Mouse (Mus musculus): Measurements from ENCODE around the gene Csnk2a2. TPM values are rescaled to one million over a fixed set of nuclear protein-coding genes. Genes with fewer than 3 reads are reported as not detected.

The Csnk2a2 gene
- polyA plus RNA-seq, 1 experiment from 2014 or later: 16.7 TPM

- H3K4me3 ChIP-seq (ENCODE audit: control insufficient read depth in 1 of 2, insufficient read depth in 1 of 2, low read depth in 1 of 2, low read length in 2 of 2): no peak overlapping the region
- H3K4me2 ChIP-seq (ENCODE audit: low read length): no peak overlapping the region
- no peak; the same call in 1 of the 2 replicates for ATAC-seq (ENCODE audit: insufficient number of reproducible peaks, insufficient read depth, low FRiP score, low read depth)
- peaks cover 9% of the 10 kb centered on the region in 2 experiments for H3K4me1 ChIP-seq (ENCODE audit: control insufficient read depth in 2 of 2, insufficient read depth in 2 of 2, low read length in 2 of 2)
- H3K9ac ChIP-seq (ENCODE audit: low read length): no peak overlapping the region
- WGBS: 34% methylated on average over 10 of the region's 10 CpGs
- no peaks in the 10 kb centered on the region for H3K36me3 ChIP-seq (ENCODE audit: control insufficient read depth, insufficient read depth, low read length)
- no peaks in the 10 kb centered on the region for H3K9me3 ChIP-seq (ENCODE audit: control insufficient read depth, low read length)
- no peaks in the 10 kb centered on the region for H3K27me3 ChIP-seq (ENCODE audit: control insufficient read depth, insufficient read depth, low read length)
- peak overlapping the region; percentile 10 to 12; a peak in 3 of 4 replicates for H3K27ac ChIP-seq (replicated peaks in 1 of 2; ENCODE audit: control insufficient read depth in 1 of 2, insufficient read depth in 1 of 2, low read depth in 2 of 2, low read length in 2 of 2)
Observed at GRCm38 (mm10) chr8:95411309-95411972, 78.4 kb downstream of the Csnk2a2 start.

DNA sequence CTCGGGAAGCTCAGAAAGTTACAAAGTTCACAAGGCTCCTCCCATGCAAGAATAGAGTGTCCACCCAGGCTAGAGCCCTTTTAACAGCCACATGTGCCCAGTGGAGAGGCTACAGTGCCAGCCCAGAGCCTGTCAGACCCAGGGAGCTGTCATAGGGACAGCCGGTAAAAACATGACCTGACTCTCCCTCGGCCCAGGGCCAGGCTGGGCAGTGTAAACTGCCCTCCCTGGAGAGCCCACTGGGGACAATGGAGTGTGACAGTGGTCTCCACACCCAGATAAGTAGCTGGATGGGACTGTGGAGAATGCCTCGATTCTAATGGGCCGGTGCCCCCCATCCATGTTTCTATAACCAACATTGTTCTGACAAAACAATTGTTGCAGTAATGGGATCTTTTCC is 80.3 kb downstream of the Csnk2a2 start:
- 65% methylated on average over 5 of the region's 5 CpGs for WGBS
- Histone ChIP-seq H3K36me3 (ENCODE audit: control insufficient read depth, insufficient read depth, low read length) (no peaks in the 10 kb centered on the region), H3K4me1 (ENCODE audit: control insufficient read depth in 2 of 2, insufficient read depth in 2 of 2, low read length in 2 of 2) (peaks cover 9% of the 10 kb centered on the region in 2 experiments), H3K9me3 (ENCODE audit: control insufficient read depth, low read length) (no peaks in the 10 kb centered on the region), H3K9ac (ENCODE audit: low read length) (no peak overlapping the region), H3K4me3 (ENCODE audit: control insufficient read depth in 1 of 2, insufficient read depth in 1 of 2, low read depth in 1 of 2, low read length in 2 of 2) (no peak overlapping the region), H3K27me3 (ENCODE audit: control insufficient read depth, insufficient read depth, low read length) (no peaks in the 10 kb centered on the region), H3K27ac (replicated peaks in 1 of 2; ENCODE audit: control insufficient read depth in 1 of 2, insufficient read depth in 1 of 2, low read depth in 2 of 2, low read length in 2 of 2) (no peak overlapping the region), H3K4me2 (ENCODE audit: low read length) (no peak overlapping the region)
- no peak; the same call in 1 of the 2 replicates for ATAC-seq (ENCODE audit: insufficient number of reproducible peaks, insufficient read depth, low FRiP score, low read depth)

- Histone ChIP-seq H3K36me3 (ENCODE audit: control insufficient read depth, insufficient read depth, low read length) (no peaks in the 10 kb centered on the region), H3K9ac (ENCODE audit: low read length) (no peak overlapping the region), H3K9me3 (ENCODE audit: control insufficient read depth, low read length) (no peaks in the 10 kb centered on the region), H3K4me1 (ENCODE audit: control insufficient read depth in 2 of 2, insufficient read depth in 2 of 2, low read length in 2 of 2) (peaks cover 16% of the 10 kb centered on the region in 2 experiments), H3K27ac (replicated peaks in 1 of 2; ENCODE audit: control insufficient read depth in 1 of 2, insufficient read depth in 1 of 2, low read depth in 2 of 2, low read length in 2 of 2) (no peak overlapping the region), H3K4me2 (ENCODE audit: low read length) (no peak overlapping the region), H3K4me3 (ENCODE audit: control insufficient read depth in 1 of 2, insufficient read depth in 1 of 2, low read depth in 1 of 2, low read length in 2 of 2) (no peak overlapping the region), H3K27me3 (ENCODE audit: control insufficient read depth, insufficient read depth, low read length) (no peaks in the 10 kb centered on the region)
- WGBS: 77% methylated on average over 7 of the region's 7 CpGs
- ATAC-seq (ENCODE audit: insufficient number of reproducible peaks, insufficient read depth, low FRiP score, low read depth): no peak
Observed at GRCm38 (mm10) chr8:95401091-95401490, 88.7 kb downstream of the Csnk2a2 start.

- WGBS: 88% methylated on average over 9 of the region's 9 CpGs
- Histone ChIP-seq H3K4me3 (ENCODE audit: control insufficient read depth in 1 of 2, insufficient read depth in 1 of 2, low read depth in 1 of 2, low read length in 2 of 2) (no peak overlapping the region), H3K4me1 (ENCODE audit: control insufficient read depth in 2 of 2, insufficient read depth in 2 of 2, low read length in 2 of 2) (peaks cover 33% of the 10 kb centered on the region in 2 experiments), H3K4me2 (ENCODE audit: low read length) (no peak overlapping the region), H3K9me3 (ENCODE audit: control insufficient read depth, low read length) (no peaks in the 10 kb centered on the region), H3K27ac (replicated peaks in 1 of 2; ENCODE audit: control insufficient read depth in 1 of 2, insufficient read depth in 1 of 2, low read depth in 2 of 2, low read length in 2 of 2) (no peak overlapping the region), H3K27me3 (ENCODE audit: control insufficient read depth, insufficient read depth, low read length) (no peaks in the 10 kb centered on the region), H3K9ac (ENCODE audit: low read length) (no peak overlapping the region), H3K36me3 (ENCODE audit: control insufficient read depth, insufficient read depth, low read length) (no peaks in the 10 kb centered on the region)
- no peak for ATAC-seq (ENCODE audit: insufficient number of reproducible peaks, insufficient read depth, low FRiP score, low read depth)
Observed at GRCm38 (mm10) chr8:95399131-95399530, 90.7 kb downstream of the Csnk2a2 start.

GRCm38 (mm10) chr8:95397201-95397600 is 92.6 kb downstream of the Csnk2a2 start:
- peaks cover 35 to 41% of the 10 kb centered on the region in 2 experiments for H3K4me1 ChIP-seq (ENCODE audit: control insufficient read depth in 2 of 2, insufficient read depth in 2 of 2, low read length in 2 of 2)
- H3K4me3 ChIP-seq (ENCODE audit: control insufficient read depth in 1 of 2, insufficient read depth in 1 of 2, low read depth in 1 of 2, low read length in 2 of 2): no peak overlapping the region
- 38% methylated on average over 5 of the region's 5 CpGs for WGBS
- no peaks in the 10 kb centered on the region for H3K9me3 ChIP-seq (ENCODE audit: control insufficient read depth, low read length)
- H3K9ac ChIP-seq (ENCODE audit: low read length): no peak overlapping the region
- H3K36me3 ChIP-seq (ENCODE audit: control insufficient read depth, insufficient read depth, low read length): no peaks in the 10 kb centered on the region
- H3K27me3 ChIP-seq (ENCODE audit: control insufficient read depth, insufficient read depth, low read length): no peaks in the 10 kb centered on the region
- no peak overlapping the region for H3K4me2 ChIP-seq (ENCODE audit: low read length)
- peak overlapping the region; percentile 46 to 59; a peak in 3 of 4 replicates for H3K27ac ChIP-seq (replicated peaks in 1 of 2; ENCODE audit: control insufficient read depth in 1 of 2, insufficient read depth in 1 of 2, low read depth in 2 of 2, low read length in 2 of 2)
- ATAC-seq (ENCODE audit: insufficient number of reproducible peaks, insufficient read depth, low FRiP score, low read depth): no peak

DNA sequence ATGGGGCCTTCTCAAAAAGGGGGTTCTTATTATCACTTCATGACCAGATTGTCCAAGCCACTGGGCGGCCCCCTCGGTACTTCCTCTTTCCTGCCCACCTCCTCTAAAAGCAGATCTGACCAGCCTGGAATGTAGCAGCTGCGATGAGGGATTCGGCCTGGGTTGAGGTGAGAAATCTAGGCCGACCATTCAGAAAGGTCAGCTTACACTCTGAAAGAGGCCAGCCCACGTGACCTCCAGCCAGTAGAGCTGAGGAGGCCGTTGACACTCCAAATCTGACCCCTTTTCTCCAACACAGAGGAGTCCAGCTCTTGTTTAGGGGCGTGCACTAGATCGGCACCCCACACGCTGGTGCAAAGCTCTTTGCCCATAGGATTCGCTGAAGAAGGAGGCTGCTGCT is 93.1 kb downstream of the Csnk2a2 start:
- H3K4me2 ChIP-seq (ENCODE audit: low read length): no peak overlapping the region
- no peaks in the 10 kb centered on the region for H3K9me3 ChIP-seq (ENCODE audit: control insufficient read depth, low read length)
- ATAC-seq (ENCODE audit: insufficient number of reproducible peaks, insufficient read depth, low FRiP score, low read depth): no peak
- 35% methylated on average over 11 of the region's 11 CpGs for WGBS
- no peak overlapping the region for H3K9ac ChIP-seq (ENCODE audit: low read length)
- H3K4me3 ChIP-seq (ENCODE audit: control insufficient read depth in 1 of 2, insufficient read depth in 1 of 2, low read depth in 1 of 2, low read length in 2 of 2): no peak overlapping the region
- no peaks in the 10 kb centered on the region for H3K36me3 ChIP-seq (ENCODE audit: control insufficient read depth, insufficient read depth, low read length)
- H3K4me1 ChIP-seq (ENCODE audit: control insufficient read depth in 2 of 2, insufficient read depth in 2 of 2, low read length in 2 of 2): peaks cover 38 to 41% of the 10 kb centered on the region in 2 experiments
- H3K27ac ChIP-seq (replicated peaks in 1 of 2; ENCODE audit: control insufficient read depth in 1 of 2, insufficient read depth in 1 of 2, low read depth in 2 of 2, low read length in 2 of 2): peak overlapping the region; percentile 46 to 59; a peak in 3 of 4 replicates
- no peaks in the 10 kb centered on the region for H3K27me3 ChIP-seq (ENCODE audit: control insufficient read depth, insufficient read depth, low read length)

Other genes starting within 250 kb of the Csnk2a2 start
- 0.71 and 1.00 TPM in 2 replicates for gene Cngb1, start 183.5 kb downstream of the Csnk2a2 start, polyA plus RNA-seq (2014; fragmentation: Nextera tagmentation; extraction: Ambion mirVana)
- 0.40 TPM in 1 of 2 replicates, not detected in the other for gene Tepp, start 179.5 kb downstream of the Csnk2a2 start, polyA plus RNA-seq (2014; fragmentation: Nextera tagmentation; extraction: Ambion mirVana)
- 5.2 and 5.3 TPM in 2 replicates for gene Zfp319, start 158.1 kb downstream of the Csnk2a2 start, polyA plus RNA-seq (2014; fragmentation: Nextera tagmentation; extraction: Ambion mirVana)
- 24.9 and 26.1 TPM in 2 replicates for gene Usb1, start 157.8 kb downstream of the Csnk2a2 start, polyA plus RNA-seq (2014; fragmentation: Nextera tagmentation; extraction: Ambion mirVana)
- gene Mmp15, start 137.8 kb downstream of the Csnk2a2 start, polyA plus RNA-seq (2014; fragmentation: Nextera tagmentation; extraction: Ambion mirVana): 49.7 and 58.5 TPM in 2 replicates
- 184 and 195 TPM in 2 replicates for gene Cfap20, start 55.2 kb downstream of the Csnk2a2 start, polyA plus RNA-seq (2014; fragmentation: Nextera tagmentation; extraction: Ambion mirVana)
- 2.4 and 2.8 TPM in 2 replicates for gene Ccdc113, start 44.0 kb upstream of the Csnk2a2 start, polyA plus RNA-seq (2014; fragmentation: Nextera tagmentation; extraction: Ambion mirVana)
- gene Prss54, start 86.3 kb upstream of the Csnk2a2 start, polyA plus RNA-seq (2014; fragmentation: Nextera tagmentation; extraction: Ambion mirVana): not detected in 2 replicates
- gene Gins3, start 143.4 kb upstream of the Csnk2a2 start, polyA plus RNA-seq (2014; fragmentation: Nextera tagmentation; extraction: Ambion mirVana): 13.8 and 13.9 TPM in 2 replicates
- 309 and 325 TPM in 2 replicates for gene Ndrg4, start 186.9 kb upstream of the Csnk2a2 start, polyA plus RNA-seq (2014; fragmentation: Nextera tagmentation; extraction: Ambion mirVana)
- gene Setd6, start 225.8 kb upstream of the Csnk2a2 start, polyA plus RNA-seq (2014; fragmentation: Nextera tagmentation; extraction: Ambion mirVana): 16.1 and 17.7 TPM in 2 replicates

Measured in heart, embryonic 14.5 days (tissue).